Mouse (Mus musculus) Patski (cell line): ENCODE measurements at regions not wholly inside any gene's neighbourhood (a gene's known extent, or its start where the extent isn't known, plus 50 kb on each side); places are given as distances from the start of the nearest gene placed in this dataset.

Experiments
- ATAC-seq: fragments of 100-300 bp; one replicate; pipeline ENCODE4 v1.8.0; 2021
- CTCF ChIA-PET: fragments of 350-600 bp; sonication (Branson Sonifier 250); formaldehyde crosslinking; loops from one replicate; lab custom pipeline; 2022; ENCODE audit warnings: inconsistent platforms; lab: Charles Lee
- POLR2A ChIA-PET: fragments of 350-600 bp; sonication (Branson Sonifier 250); formaldehyde crosslinking; loops from one replicate; lab custom pipeline; 2022; ENCODE audit warnings: antibody characterized with exemption, inconsistent platforms; lab: Charles Lee
- DNase-seq: peaks from one replicate; pipeline ENCODE4 v3.0.0-alpha.2; 2011; ENCODE audit warnings: low read depth, low spot score
- H3K27me3 ChIP-seq: fragments of 371-371 bp; one replicate; pipeline ENCODE4 v1.5.1; 2021
- CTCF ChIP-seq: fragments of 100-300 bp; IDR thresholded peaks from one replicate; pipeline ENCODE4 v1.5.1; 2021
- in situ Hi-C: fragments of 300-500 bp; cut with MboI; formaldehyde crosslinking; loops from 3 replicates; pipeline ENCODE4 v1.11.1; 2018; ENCODE audit warnings: low pct_unique_long_range_greater_than_20kb, mixed read lengths

DNA sequence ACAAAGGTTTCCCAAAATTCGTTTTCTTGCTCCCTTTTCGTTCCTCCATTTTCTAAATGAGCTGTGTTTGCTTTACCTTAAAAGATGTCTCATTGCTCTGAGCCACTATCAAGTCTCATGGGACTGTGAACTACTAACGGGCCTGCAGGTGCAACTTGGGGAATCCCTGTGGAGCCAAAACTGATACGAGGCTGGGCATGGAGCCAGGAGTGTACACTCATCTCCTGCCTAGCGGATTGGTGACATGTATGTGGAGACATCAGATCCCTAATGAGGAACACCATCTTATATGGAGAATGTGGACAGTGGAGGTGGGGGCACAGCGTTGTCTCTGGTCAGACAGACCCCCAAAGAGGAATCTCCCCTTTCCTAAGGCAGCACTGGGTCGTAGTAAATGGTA lies 119.6 kb upstream of the Nt5e start:
- TF ChIP-seq CTCF, result no peak
- DNase-seq, result no peak
- no peaks in the 10 kb centered on the region for H3K27me3 ChIP-seq
- ChIA-PET POLR2A (interaction anchor here (1.1 kb wide), 1 partner anchor 504 kb away, joined by 3 read pairs; no protein-coding TSS in a partner anchor), CTCF (interaction anchor here (1.5 kb wide), 1 partner anchor 22 kb away, joined by 4 read pairs; no protein-coding TSS in a partner anchor)
- in situ Hi-C loops, result no loop called here
- ATAC-seq, result no peak

DNA sequence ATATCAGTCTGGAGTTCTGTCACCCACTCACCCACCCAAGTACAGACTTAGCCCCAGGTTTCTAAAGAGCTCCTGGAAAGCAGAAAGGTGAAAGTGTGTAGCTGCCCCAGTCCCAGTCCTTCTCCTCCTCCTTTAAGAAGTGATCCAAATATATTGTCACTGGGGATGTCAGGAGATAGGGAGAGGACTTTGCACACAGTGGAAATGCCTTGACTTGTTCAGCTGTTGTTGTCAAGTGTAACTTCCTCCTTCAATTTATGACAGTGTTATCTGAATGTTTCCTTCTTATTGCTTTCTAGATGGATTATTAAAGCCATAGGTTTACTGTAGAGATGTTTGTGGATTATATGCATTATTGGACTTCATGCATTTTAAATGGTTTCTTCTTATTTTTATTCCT lies 119.0 kb upstream of the Nt5e start:
- CTCF ChIA-PET, result no interaction called here
- in situ Hi-C loops, result no loop called here
- DNase-seq, result no peak
- no peak for ATAC-seq
- H3K27me3 ChIP-seq, result no peaks in the 10 kb centered on the region
- POLR2A ChIA-PET, result no interaction called here
- no peak for TF ChIP-seq CTCF

DNA sequence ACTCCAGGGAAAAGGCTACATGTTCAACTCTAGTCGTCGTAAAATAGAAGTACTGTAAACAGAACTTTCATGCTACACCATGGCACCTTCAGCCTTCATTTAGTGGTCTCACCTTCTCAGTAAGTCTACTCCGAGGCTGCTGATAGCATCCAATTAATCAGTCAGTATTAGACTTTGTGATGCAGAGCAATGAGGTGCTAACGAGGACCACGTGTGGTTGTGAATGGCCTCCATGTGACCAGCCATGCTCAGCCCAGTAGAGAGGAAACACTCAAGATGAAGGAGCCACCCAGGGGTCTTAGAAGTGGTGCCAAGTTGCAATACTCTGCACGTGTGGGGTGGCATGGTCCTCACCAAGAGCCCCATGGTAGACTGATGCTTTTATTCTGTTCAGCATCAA lies 112.2 kb upstream of the Nt5e start:
- ChIA-PET POLR2A (no interaction called here), CTCF (no interaction called here)
- no peak for ATAC-seq
- in situ Hi-C loops, result loop anchor here (10.0 kb wide), 1 partner anchor 120 kb away; no protein-coding TSS in a partner anchor
- no peak for TF ChIP-seq CTCF
- H3K27me3 ChIP-seq, result no peaks in the 10 kb centered on the region
- DNase-seq, result no peak

DNA sequence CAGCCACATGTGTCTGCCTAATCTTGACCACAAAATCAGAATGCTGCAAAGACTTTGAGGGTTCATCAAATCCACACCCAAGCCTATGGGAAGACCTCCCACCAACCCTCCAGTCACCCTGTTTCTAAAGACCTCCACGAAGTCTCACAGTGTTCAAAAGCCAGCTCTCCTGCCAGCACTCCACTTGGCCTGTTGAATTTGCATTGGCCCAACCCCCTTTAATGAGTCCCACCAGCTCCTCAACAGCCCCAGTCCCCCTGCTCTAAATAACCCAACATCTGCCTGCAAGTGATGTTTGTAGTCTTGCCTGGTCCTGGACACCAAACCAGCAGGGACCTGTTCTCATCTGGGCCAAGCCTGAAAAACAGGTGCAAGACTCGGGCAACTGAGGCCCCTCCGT lies 106.6 kb upstream of the Nt5e start:
- ATAC-seq, result no peak
- ChIA-PET POLR2A (no interaction called here), CTCF (no interaction called here)
- no peak for DNase-seq
- H3K27me3 ChIP-seq, result no peaks in the 10 kb centered on the region
- in situ Hi-C loops, result loop anchor here (5.0 kb wide), 1 partner anchor 513 kb away; no protein-coding TSS in a partner anchor
- TF ChIP-seq CTCF, result no peak

DNA sequence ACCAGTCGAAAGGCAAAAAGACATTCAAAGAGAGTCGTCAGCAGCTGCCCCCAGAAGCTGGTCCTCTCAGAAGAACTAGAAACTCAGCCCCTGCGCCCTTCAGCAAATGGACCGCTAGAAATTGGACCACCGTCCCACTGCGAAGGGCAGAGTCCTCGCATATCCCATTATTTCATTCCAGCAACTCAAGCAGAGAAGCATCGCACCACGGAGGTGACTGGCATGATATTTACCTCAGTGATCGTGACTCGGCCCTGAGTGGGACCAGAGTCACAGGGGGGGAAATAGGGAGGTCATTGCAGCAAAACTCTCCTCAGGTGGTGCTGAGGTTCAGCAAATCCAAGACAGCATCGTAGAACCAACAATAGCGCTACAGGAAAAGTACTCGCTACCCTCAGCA lies 105.7 kb upstream of the Nt5e start:
- H3K27me3 ChIP-seq, result no peaks in the 10 kb centered on the region
- no peak for TF ChIP-seq CTCF
- ChIA-PET POLR2A (interaction anchor here (0.7 kb wide), 1 partner anchor 129 kb away, joined by 3 read pairs; no protein-coding TSS in a partner anchor), CTCF (interaction anchor here (0.6 to 3.1 kb wide), 5 partner anchors 108 to 795 kb away, joined by 3 to 16 read pairs (median 3); no protein-coding TSS in a partner anchor)
- ATAC-seq (no peak), DNase-seq (no peak)
- in situ Hi-C loops, result loop anchor here (5.0 kb wide), 1 partner anchor 514 kb away; no protein-coding TSS in a partner anchor

DNA sequence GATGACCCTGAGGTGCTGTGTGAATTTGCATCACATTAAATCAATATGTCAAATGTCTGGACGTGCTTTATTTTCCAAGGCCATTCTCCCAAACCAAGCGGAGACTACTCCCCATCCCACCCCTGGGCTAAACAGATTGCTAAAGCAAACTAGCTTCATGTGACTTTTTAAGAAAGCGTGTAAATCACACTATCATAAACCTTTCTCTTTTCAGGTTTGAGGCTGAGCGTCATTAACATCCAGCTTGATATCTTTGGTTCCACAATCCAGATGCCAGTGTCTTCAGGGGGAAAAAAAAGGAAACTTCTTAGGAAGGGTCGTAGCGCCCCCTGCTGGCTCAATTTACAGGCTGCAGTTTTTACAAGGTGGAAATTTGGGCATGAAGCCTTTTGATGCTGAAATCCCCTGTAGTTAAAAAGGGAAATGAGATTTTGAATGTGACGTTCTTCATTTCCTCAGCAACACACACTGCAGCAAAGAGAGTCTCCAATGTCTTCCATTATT lies 105.1 kb upstream of the Nt5e start:
- POLR2A ChIA-PET, result interaction anchor here (0.7 kb wide), 1 partner anchor 130 kb away, joined by 3 read pairs; no protein-coding TSS in a partner anchor
- no peak for ATAC-seq
- in situ Hi-C loops, result loop anchor here (5.0 kb wide), 1 partner anchor 515 kb away; no protein-coding TSS in a partner anchor
- CTCF ChIA-PET, result interaction anchor here (0.6 to 3.1 kb wide), 5 partner anchors 109 to 796 kb away, joined by 3 to 16 read pairs (median 3); no protein-coding TSS in a partner anchor
- DNase-seq, result peak; percentile 33
- H3K27me3 ChIP-seq, result no peaks in the 10 kb centered on the region
- TF ChIP-seq CTCF, result peak; percentile 84

DNA sequence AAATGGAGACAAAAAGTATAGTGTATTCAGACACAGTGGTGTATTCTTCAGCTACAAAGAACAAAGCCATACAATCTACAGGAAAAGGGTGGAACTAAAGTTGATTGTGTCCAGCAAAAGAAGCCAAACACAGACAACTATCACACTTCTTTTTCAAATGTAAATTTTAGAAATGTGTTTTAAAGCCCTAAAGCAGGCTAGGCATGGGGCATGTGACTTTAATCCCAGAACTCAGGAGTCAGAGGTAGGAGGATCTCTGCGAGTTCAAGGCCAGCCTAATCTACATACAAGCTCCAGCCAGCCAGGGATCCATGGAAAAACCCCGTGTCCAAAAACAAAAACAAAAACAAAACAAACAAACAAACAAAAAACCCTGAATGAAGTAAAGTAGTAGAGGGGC lies 89.9 kb upstream of the Nt5e start:
- TF ChIP-seq CTCF, result no peak
- H3K27me3 ChIP-seq, result no peaks in the 10 kb centered on the region
- in situ Hi-C loops, result no loop called here
- POLR2A ChIA-PET, result no interaction called here
- ATAC-seq (no peak), DNase-seq (no peak)
- CTCF ChIA-PET, result interaction anchor here (2.9 kb wide), 1 partner anchor 10 kb away, joined by 7 read pairs; no protein-coding TSS in a partner anchor

DNA sequence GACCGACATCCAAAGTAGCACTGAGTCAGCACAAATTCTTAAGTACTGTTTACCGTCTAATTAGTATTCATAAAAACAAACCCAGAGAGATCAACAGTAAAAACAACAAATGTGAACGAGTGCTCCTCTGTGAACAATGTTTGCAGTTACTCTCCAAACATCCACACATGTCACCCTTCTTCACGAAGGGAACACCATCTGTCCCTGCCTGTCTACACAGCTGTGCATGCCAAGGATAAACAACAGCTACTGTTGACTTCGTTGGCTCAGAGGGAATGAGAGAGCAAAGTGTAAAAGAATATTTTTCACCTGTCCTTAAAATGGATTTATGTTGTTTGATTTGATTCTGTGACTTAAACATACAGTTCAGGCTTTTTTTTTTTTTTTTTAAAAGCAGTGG lies 88.7 kb upstream of the Nt5e start:
- DNase-seq, result no peak
- no peak for ATAC-seq
- POLR2A ChIA-PET, result interaction anchor here (0.7 kb wide), 1 partner anchor 502 kb away, joined by 3 read pairs; no protein-coding TSS in a partner anchor
- TF ChIP-seq CTCF, result no peak
- CTCF ChIA-PET, result interaction anchor here (2.9 kb wide), 1 partner anchor 11 kb away, joined by 7 read pairs; no protein-coding TSS in a partner anchor
- H3K27me3 ChIP-seq, result no peaks in the 10 kb centered on the region
- in situ Hi-C loops, result no loop called here

DNA sequence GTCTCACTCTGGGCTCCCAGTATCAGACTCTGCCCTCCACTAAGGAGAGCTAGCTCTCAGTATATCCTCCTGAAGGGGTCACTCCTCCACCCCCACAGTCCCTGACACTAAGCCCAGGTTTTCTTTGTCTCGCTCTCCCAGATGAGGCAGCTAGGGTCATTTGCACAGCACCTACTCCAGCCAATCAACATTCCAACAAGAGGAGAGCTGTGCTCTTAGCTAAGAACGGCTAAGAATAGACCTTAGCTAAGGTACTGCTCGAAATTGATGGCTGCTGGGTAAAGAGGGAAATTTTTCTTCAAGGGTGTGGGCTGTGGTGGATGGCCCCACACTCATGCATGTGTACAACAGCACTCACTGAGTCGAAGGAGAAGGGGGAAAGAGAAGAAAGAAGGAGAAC lies 86.3 kb upstream of the Nt5e start:
- in situ Hi-C loops, result no loop called here
- ChIA-PET POLR2A (interaction anchor here (0.6 kb wide), 1 partner anchor 142 kb away, joined by 3 read pairs; no protein-coding TSS in a partner anchor), CTCF (interaction anchor here (1.1 to 4.0 kb wide), 12 partner anchors 10 to 160 kb away, joined by 3 to 19 read pairs (median 6); no protein-coding TSS in a partner anchor)
- no peak for TF ChIP-seq CTCF
- ATAC-seq (no peak), DNase-seq (no peak)
- H3K27me3 ChIP-seq, result no peaks in the 10 kb centered on the region

DNA sequence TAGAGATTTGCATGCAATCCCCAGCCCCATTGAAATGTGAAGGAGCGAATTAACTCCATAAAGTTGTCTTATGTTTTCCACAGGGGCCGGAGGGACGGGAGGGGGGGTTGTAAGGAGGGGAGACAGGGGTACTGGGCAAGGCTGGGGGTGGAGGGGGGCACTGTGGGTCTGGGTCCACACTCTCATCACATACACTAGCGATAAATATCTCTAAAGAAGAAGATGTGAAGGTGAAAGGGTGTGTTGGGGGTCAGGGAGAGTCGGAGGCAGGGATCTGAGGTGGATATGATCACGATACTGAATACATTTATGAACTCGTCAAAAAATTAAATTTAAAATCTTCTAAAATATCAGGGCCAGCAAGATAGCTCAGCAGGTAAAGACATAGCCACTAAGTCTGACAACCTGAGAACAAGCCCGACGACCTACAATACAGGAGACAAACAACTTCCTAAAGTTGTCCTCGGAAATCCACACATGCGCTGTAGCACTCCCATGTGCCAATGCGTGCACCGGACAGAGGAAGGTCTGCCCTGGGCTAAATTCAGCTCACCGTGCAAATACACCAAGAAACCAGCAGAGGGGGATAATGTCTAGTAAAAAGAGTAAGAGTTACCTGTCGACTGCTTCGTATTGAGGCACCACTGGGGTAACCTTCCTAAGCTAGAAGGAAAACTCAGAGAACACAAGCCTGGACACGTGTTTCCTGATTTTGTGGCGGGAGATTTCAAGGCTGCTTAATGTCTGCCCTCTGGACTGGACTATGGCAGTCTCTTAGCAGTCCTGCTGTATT lies 85.6 kb upstream of the Nt5e start:
- ChIA-PET CTCF (interaction anchor here (0.7 to 4.0 kb wide), 16 partner anchors 9 to 304 kb away, joined by 3 to 19 read pairs (median 5); no protein-coding TSS in a partner anchor), POLR2A (interaction anchor here (0.6 kb wide), 1 partner anchor 141 kb away, joined by 3 read pairs; no protein-coding TSS in a partner anchor)
- peak; percentile 92 for TF ChIP-seq CTCF
- DNase-seq, result peak; percentile 68
- ATAC-seq, result peak; percentile 98
- no peaks in the 10 kb centered on the region for H3K27me3 ChIP-seq
- in situ Hi-C loops, result no loop called here
